Mouse (Mus musculus) myocyte (in vitro differentiated cells): ENCODE results near the gene Vps54.

Experiments
- E2F4 ChIP-seq: IDR thresholded peaks from one replicate; pipeline ENCODE4 v1.6.1; 2011; ENCODE audit warnings: mild to moderate bottlenecking, control low read depth, moderate library complexity; ENCODE audit not compliant: insufficient read depth
- MYOD1 ChIP-seq, 3 experiments: IDR thresholded peaks; one replicate each; pipeline ENCODE4 v1.6.1; 2011; ENCODE audit warnings: control low read depth in 2 of 3, low read depth in 2 of 3, mild to moderate bottlenecking in 2 of 3, moderate library complexity in 1 of 3; ENCODE audit not compliant: insufficient read length in 2 of 3, control insufficient read depth in 1 of 3
- POLR2A ChIP-seq: IDR thresholded peaks from one replicate; pipeline ENCODE4 v1.6.1; 2011; ENCODE audit warnings: low read depth, mild to moderate bottlenecking, control low read depth, moderate library complexity; ENCODE audit not compliant: insufficient read length
- TCF12 ChIP-seq: IDR thresholded peaks from one replicate; pipeline ENCODE4 v1.6.1; 2011; ENCODE audit warnings: mild to moderate bottlenecking, control low read depth; ENCODE audit not compliant: poor library complexity, insufficient read depth, severe bottlenecking
- USF1 ChIP-seq: IDR thresholded peaks from one replicate; pipeline ENCODE4 v1.6.1; 2011; ENCODE audit warnings: low read depth, mild to moderate bottlenecking, control low read depth, moderate library complexity

DNA sequence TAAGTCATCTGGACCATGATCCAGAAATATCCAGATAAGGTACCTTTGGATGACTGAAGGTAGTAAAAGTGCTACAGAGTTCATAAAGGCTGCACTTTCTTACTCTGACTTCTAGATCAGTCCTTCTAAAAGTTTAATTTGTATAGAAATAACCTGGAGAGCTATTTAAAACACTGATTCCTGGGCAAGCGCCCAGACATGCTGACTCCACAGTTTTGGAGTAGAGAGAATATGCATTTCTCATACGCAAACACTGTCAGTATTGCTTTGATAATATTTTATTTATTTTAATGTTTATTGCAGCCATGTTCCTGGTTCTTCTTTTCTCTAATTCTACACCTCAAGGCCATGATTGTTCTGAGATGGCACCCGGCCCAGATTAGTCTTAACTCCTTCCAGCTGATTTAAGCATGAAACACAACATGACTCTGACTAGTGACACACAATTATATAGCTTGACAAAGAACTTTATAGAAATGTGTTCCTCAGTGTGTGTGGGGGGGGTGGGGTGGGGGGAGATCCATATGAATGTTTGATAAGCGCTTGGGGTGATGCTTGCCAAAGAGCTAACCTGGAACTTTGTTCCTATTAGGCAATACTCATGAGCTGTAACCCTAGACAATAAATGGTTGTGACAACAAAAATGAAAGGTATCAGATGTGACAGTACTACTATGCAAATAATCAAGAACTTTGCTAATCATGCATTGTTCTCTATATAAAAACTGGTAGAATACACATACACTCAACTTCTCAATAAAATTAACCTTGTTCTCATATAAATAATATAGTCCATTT lies 124.3 kb downstream of the Vps54 start:
- TF ChIP-seq POLR2A (no peak), USF1 (no peak), MYOD1 (IDR thresholded peaks at IDR 0.05; ENCODE audit: control insufficient read depth in 1 of 3, insufficient read length in 2 of 3, low read depth in 2 of 3) (no peak), E2F4 (no peak), TCF12 (no peak)
